Mouse (Mus musculus) kidney, postnatal 14 days (tissue): Measurements from ENCODE around the gene Cradd.

Experiments
- DNase-seq: peaks from one replicate; pipeline ENCODE4 v3.0.0; 2022; ENCODE audit warnings: mixed read lengths

Cradd gene

GRCm38 (mm10) chr10:95194776-95195175 is 129.2 kb downstream of the Cradd start:
- no peak for DNase-seq

GRCm38 (mm10) chr10:95193875-95194281 is 130.1 kb downstream of the Cradd start:
- DNase-seq = peak; percentile 29

- peak; percentile 20 for DNase-seq
These were observed 132.1 kb downstream of the Cradd start for GRCm38 (mm10) chr10:95191881-95192280.

DNA sequence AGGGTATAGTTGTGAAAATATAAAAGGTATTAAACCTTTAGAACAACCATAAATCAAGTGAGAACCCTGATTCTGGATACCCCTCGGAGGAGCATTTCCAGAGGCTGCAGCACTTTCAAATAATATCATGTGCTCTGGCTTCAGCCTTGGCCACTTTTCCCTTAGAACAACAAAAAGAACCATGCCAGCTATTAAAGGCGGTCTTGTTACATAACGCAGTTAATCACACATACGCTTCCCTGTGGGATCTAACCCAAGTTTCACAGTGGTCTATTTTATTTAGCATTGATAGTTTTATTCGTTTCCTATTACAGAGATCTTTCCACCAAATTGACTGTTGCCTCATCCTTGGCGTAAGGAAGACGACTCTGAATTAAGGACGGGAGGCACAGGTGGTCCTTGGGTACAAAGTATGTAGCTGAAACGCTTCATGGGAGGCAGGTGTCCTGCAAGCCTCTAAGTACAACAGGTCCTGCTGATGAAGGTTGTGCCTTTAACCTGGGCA is 132.7 kb downstream of the Cradd start:
- no peak for DNase-seq

- peak; percentile 17 for DNase-seq
These were observed 134.3 kb downstream of the Cradd start for GRCm38 (mm10) chr10:95189550-95190211.

DNA sequence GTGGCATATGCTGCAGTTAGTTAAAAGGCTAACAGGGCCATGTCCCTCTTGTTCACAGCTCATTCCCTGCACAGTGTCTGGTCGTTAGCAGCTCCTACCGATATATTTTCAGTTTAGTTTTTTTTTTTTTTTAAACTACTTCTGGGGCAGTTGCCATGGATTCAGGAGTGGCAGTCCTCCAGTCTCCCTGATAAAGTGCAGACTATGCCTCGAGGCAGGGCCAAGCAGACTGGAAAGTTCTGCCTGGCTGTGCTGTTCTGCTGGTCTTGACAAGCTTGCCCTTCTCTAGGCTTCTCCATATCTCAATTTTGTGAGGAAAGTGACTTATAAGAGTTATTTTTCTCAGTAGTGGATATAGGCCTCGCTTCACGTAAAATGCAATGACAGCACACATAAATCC is 139.7 kb downstream of the Cradd start:
- no peak for DNase-seq

GRCm38 (mm10) chr10:95183051-95183450 is 140.9 kb downstream of the Cradd start:
- DNase-seq = peak; percentile 66

GRCm38 (mm10) chr10:95182405-95182804 is 141.5 kb downstream of the Cradd start:
- no peak for DNase-seq

GRCm38 (mm10) chr10:95181553-95181952 is 142.4 kb downstream of the Cradd start:
- DNase-seq = peak; percentile 26

GRCm38 (mm10) chr10:95180900-95181299 is 143.0 kb downstream of the Cradd start:
- no peak for DNase-seq

DNA sequence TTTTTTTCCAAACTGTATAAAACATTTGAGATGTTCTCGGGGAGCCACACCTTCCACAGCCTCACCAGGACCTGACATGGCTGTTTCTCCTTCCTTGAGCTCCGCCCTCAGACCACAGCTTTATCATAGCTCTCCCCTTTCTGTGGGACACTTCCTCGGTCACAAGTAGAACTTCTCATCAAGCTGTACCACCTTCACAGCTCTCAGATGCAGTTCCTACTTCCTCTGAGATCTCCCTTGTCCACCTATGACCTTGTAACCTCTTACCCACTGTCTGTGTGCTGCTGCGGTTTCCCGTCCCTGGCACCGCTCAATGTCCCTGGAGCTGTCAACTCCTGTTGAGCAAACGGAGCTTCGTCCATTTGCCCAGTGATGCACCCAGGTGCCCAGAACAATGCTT is 143.8 kb downstream of the Cradd start:
- DNase-seq = no peak

DNA sequence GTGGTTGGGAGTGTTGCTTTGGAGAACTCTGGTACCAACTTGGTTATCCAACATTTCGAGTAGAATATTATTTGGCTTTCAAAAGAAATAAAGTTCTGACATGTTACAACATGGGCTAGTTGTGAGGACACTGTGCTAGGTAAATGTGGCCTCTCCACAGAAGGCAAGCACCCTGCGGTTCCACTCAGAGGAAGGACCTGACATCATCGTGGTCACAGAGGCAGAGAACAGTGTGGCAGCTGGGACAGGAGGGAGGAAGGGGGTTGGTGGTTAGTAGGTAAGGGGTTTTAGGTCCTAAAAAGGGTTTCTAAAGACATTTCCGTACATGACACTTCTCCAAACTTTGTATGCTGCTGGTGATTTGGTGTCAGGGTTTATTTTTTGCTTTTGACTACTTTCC is 145.1 kb downstream of the Cradd start:
- no peak for DNase-seq

GRCm38 (mm10) chr10:95175423-95176120 is 148.4 kb downstream of the Cradd start:
- no peak for DNase-seq

DNA sequence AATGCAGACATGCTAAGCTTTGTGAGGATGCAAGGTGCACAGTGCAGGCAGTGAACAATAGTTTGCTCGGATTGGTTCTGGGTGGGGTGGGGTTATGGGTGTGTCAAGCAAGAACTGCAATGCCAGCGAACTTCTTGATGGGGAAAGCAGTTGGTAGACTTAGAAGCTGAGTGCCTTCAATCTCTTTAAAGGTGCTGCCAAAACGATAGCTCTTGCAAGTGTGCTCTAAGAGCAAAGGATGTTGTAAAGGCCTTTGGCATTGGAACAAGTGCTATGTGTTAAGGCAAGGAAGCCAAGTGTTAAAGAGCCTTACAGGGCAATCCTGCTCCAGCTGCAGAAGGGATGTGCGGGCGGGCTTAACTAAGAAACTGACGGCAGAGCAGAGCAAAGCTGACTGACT is 149.7 kb downstream of the Cradd start:
- no peak for DNase-seq

GRCm38 (mm10) chr10:95170721-95171354 is 153.1 kb downstream of the Cradd start:
- DNase-seq = no peak

DNA sequence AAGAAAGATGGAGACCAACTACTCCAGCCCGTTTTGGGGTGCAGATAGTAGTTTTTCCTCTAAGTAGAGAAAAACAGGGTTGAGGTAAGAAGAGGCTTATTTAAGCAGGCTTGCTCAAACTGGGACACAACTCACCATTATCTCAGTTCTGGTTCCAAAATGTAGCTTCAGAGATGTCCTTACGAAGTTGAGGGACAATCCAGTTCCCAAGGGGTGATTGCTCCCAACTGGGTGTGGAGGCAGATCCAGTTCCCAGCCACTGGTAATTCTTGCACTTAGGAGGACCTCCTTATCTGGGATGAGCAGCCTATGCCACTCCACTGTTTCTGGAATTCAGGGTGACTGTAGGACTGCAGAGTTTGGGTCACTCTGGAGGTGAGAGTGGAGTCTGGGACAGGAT is 159.0 kb downstream of the Cradd start:
- DNase-seq = no peak

GRCm38 (mm10) chr10:95162691-95163374 is 161.1 kb downstream of the Cradd start:
- peak; percentile 69 for DNase-seq

- DNase-seq = no peak
These were observed 164.2 kb downstream of the Cradd start for GRCm38 (mm10) chr10:95159675-95160256.

DNA sequence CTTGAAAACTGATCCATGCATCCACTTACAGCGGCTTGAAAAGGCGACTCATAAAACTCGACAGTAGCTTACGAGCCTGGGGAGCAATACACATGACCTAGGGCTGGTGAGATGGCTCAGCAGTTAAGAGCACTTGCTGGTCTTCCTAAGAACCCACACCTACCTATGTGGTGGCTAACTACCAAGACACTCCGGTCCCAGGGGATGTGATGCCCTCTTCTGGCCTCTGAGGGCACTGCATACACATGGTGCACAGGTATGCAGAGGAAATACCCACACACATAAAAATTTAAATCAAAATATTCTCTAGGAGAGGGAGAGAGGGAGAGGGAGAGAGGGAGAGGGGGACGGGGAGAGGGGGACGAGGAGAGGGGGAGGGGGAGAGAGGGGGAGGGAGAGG is 167.5 kb downstream of the Cradd start:
- no peak for DNase-seq

GRCm38 (mm10) chr10:95154675-95155074 is 169.3 kb downstream of the Cradd start:
- no peak for DNase-seq

- no peak for DNase-seq
These were observed 170.7 kb downstream of the Cradd start for GRCm38 (mm10) chr10:95153224-95153623.

GRCm38 (mm10) chr10:95152503-95152989 is 171.4 kb downstream of the Cradd start:
- DNase-seq = peak; percentile 28
